Mouse (Mus musculus): ENCODE results near the gene Mov10. TPM values are rescaled to one million over a fixed set of nuclear protein-coding genes. Genes with fewer than 3 reads are reported as not detected.
"Not testable (repeated sequence)": the region's sequence is repeated elsewhere in the genome, so short reads cannot be mapped to it uniquely, and the experiment has no call there.

Gene Mov10
- total RNA-seq (2021) = 27.2 and 33.0 TPM in 2 replicates
- long read RNA-seq, partial matches to known transcripts = 14 of 17 reads
- long read RNA-seq, other reads (novel, unspliced or antisense) = 0 of 17 reads

DNA sequence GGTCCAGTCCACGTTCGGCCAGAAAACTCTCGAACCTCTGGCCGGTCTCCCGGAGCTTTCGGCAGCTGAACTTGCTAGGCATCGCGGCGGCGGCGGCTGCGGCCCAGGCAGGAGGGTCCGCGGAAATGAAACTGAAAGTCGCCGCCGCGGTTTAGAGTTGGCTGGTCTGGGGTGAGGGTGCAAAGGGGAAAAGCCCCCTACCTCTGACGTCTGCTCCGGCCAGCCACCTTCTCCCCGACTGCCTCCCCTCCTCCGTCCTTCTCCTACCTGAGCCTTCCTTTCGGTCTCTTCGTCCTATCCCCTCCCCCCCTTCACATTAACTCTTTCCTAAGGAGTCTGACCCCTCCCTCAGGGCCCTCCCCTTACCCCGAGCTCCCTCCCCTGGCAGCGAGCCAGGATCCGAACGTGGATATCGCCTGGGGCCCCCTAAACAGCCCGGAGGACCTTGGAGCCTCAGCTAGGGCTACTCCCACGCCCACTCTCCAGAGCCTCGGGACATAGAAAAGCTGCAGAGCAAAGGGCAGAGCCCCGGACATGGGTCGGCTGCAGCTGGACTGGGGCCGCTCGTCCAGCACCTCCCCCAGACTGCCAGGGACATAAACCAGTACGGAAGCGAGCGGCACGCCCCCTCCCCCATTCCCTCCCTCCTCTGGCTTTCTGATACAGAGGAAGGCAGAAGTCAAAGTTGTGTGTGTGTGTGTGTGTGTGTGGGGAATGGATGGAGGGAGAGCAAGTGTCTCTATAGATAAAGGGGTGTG is at the start of gene Mov10:
TSS of gene Mov10 (minus strand) at position 573 of the 758 bp plus-strand sequence.
- DNase-seq = peak; percentile 65

DNA sequence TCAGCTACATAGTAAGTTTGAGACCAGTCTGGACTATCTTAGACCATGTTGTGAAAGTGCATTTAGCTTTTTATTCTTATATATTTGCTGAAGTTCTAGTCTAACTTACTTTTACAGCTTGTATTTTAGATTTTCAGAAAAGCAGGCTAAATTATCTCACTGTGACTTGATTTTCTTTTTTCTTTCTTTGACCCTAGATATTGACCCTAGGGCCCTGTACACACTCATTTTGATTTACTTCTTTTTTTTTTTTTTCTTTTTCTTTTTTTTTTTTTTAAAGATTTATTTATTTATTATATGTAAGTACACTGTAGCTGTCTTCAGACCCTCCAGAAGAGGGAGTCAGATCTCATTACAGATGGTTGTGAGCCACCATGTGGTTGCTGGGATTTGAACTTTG is 48.3 kb upstream of the Mov10 start:
- not testable (repeated sequence) for DNase-seq

DNA sequence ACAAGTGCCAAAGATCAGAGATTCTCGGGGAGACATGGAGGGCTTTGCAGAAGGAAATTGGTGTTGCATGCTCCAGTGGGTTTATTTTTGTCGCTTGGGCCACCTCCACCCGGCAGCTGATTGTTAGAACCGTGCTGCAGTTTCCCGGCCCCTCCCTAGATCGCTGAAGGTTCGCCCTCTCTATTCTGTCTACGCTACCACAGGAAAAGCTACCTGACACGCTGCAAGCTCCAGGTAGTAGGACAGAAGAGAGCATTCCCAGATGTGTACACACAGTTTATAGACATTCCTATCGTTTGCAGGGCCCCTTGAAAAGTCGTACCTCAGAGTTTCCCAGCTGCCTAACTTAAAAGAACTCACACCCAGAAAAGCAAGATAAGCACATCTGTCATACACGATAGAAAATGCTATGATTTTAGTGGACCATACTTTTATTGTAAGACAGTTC is 47.0 kb upstream of the Mov10 start:
- no peak for DNase-seq

DNA sequence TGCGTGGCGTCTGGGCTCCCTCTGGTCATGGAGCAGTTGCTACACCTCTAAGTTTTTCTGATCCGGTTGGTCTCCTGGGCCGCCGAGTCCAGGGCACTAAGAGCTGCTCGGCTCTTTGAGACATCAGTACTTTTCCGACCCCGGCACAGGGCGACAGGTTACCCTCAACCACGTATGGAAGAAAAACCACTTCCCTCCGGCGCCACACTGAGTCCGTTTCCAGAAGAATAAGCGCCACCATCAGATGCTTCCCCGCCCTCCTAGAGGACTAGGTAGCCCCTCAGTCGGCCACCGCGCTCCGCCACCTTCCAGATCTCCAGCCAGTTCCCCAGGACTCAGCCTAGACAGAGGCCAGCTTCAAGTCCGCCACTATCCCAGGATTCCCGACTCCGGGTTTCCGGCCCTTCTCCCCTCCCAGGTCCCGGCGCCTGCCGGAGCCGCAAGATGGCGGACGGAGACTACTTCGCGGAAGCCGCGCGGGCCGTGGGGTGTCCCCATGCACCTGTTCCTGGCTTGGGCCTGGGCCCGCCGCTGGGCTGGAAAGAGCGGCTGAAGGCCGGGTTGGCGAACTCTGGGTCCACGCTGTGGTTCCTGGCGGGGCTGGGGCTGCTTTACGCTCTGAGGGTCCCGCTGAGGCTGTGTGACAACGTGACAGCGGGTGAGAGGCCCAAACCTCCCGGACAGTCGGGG is 46.4 kb upstream of the Mov10 start:
- DNase-seq = peak; percentile 90

DNA sequence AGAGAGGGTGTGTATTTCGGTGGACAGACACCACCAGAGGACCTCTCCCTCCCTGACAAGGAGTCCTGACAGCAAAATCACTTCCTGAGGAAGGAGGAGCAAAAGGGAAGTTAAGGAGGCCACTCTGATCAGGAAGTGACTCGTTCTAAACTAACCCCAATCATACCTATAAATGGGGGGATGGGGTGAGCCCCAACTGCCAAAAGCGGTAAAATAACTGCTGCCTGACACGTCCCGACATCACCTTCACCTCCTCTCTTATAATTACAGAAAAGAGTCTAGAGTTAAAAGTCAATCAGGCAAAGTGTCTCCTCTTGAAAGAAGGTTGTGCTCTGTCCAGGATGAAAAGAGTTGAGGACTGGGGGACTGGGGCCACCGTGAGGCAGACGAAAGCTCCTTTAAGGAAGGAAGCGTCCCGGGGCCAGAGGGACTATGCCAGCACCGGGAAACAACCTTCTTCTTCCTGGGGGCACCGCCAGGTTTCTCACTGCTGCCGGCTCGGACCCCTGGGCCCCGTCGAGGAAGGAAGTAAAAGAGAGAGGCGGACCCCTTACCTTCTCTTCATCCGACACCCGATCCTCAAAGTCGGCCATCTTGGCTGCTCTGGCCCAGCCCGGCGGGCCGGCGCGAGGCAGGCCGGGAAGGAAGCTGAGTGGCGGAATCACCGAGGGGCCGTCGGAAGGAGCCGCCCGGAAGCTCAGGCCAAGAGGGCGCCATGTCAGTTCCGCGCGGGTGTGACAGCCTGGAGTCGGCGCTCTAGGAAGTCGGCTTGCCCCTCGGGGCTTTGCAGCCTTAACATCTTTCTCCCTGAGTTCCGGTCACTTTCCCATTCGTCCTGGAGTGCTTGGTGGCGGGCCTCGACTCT is 45.7 kb upstream of the Mov10 start, which contains the start of the genes St7l and Capza1:
TSS of gene St7l (plus strand) at position 220 of the 865 bp plus-strand sequence.
TSS of gene Capza1 (minus strand) at position 720 of the 865 bp plus-strand sequence.
- peak; percentile 90 for DNase-seq

DNA sequence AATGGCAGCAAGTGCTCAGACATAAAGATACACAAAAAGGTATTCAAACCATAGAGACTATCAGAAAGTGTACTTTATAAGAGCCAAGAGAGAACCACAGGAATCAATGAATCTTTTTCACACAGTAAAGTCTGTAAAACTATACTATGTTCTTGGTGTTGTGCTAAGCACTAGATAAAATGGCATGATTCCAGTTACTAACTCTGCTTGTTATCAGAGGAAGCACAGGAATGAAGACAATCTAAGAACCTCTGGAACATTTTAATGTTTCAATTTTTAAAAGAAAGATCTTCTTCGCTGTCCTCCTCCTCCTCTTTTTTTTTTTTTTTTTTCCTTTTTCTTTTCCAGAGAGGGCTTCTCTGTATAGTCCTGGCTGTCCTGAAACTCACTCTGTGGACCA is 40.2 kb upstream of the Mov10 start:
- no peak for DNase-seq

DNA sequence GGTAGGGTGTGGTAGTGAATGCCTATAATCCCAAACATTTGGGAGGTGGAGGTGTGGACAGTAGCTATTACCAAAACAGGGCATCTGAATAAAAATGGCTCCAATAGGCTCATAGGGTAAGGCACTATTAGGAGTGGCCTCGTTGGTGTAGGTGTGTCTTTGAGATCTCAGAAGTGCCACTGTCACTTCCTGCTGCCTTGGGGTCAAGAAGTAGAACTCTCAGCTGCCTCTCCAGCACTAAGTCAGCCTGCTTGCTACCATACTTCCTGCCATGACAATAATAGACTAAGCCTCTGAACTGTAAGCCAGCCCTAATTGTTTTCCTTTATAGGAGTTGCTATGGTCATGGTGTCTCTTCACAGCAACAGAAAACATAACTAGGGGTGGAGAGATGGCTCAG is 37.7 kb upstream of the Mov10 start:
- no peak for DNase-seq

DNA sequence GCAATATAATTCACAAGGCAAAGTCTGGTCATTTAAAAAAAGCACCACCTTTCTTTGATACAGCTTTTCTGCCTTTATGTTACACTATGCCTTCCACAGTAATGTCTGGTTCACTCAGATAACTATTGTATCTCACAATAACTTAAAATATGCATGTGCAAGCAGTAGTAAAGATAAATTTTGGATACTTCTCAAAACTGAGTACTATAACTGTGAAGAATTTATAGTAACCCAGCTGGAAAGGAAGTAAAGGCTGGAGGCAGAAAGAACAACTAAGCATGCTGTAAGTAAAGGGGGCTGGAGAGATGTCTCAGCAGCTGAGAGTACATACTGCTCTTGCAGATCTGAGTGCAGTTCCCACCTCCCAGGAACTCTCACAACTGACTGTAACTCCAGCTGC is 36.5 kb upstream of the Mov10 start:
- DNase-seq = no peak

DNA sequence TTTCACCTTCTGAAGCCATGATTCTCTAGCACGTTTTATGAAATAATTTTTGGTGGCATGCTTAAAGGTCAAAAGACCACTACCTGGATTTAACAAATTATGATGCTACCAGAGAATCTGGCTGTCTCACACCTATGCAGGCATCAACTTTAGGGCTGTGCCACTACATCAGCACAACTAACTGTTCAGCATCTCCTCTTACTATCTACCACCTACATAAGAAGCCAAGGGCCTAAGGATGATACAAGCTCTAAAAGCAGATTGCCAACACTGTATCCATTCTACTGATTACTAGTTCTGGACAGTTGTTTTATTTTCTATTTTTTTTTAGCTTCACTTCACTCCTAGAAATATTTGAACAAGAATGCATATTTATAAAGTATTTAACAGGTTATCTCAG is 36.1 kb upstream of the Mov10 start:
- DNase-seq = no peak

DNA sequence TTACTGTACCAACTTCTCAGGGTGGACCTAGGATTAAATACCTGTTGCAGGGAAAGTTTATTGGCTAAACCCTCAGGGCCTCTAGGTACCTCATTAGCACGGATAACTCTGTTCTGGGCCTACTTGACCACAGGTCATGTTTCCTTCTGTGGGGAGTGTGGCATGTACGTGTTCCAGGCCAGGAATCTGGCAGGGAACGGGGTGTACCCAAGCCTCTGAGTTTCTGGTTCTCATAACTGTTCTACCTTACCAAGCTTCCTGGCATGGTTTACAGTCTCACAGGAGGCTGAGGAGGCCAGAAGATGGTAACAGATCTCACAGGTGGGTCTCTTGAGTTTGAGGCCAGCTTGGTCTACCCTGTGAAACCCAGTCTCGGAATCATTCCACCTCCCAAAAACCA is 28.2 kb upstream of the Mov10 start:
- no peak for DNase-seq

DNA sequence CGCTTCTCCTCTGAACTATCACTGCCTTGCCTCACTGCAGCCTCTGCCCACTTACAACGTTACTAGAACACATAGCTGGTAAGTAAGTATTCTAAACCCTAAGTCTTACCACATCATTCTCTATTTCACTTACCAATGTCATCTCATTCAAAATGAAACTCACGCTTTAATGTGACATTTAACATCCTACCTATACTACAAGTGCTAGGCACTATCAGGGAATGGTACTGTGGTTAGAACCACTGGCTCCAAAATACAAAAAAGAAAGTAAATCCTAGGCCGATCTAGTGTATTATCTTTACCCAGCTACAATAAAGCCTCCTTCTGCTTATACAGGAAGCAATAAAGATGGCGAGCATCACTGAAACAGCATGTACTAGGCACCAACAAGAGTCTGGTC is 22.7 kb upstream of the Mov10 start:
- no peak for DNase-seq

DNA sequence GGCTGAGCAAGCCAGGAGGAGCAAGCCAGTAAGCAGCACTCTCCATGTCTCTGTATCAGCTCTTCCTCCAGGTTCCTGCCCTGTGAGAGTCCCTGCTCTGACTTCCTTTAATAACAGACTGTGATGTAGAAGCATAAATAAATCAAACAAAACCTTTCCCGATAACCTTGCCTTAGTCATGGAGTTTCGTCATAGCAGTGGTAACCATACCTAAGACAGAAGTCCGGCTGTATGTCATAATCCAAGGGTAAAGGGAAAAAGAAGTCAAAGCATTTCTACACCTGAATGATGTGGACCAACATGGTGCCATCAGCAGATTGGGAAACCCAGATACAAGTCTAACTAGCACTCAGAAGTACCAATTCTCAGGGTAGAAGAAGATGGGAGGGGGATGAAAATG is 17.4 kb upstream of the Mov10 start:
- no peak for DNase-seq

DNA sequence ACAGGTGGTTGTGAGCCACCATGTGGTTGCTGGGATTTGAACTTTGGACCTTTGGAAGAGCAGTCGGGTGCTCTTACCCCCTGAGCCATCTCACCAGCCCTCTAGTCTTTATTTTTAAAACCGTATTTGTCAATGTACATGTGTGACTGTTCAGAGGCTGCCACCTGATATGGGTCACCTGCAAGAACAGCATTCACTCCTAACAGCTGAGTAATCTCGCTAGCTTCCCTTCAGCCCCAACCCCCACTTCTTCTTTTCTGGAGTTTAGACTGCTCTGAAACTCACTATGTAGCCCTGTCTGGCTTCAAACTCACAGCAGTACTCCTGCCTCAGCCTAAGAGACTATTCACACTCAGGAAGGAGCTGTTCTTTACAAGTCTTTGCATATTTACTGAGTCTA is 4.0 kb upstream of the Mov10 start:
- no peak for DNase-seq

DNA sequence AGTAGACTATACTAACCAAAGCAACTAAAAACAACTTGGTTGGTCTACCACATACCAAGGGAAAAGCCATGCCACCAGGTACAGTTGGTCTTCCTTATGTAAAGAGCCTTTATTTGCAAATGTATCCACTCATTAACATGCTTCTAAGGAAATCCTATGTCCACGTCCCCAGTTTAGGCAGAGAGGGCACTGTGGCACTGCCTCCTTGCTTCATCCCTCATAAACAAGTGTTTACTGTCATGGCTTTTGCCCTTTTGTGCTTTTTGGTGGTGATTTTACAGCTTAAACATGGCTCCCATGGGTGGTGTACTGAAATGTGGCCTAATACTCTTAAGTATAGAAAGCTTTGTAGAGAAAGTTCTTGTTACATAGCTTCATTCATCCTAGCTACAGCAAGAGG is 2.1 kb upstream of the Mov10 start:
- DNase-seq = no peak

DNA sequence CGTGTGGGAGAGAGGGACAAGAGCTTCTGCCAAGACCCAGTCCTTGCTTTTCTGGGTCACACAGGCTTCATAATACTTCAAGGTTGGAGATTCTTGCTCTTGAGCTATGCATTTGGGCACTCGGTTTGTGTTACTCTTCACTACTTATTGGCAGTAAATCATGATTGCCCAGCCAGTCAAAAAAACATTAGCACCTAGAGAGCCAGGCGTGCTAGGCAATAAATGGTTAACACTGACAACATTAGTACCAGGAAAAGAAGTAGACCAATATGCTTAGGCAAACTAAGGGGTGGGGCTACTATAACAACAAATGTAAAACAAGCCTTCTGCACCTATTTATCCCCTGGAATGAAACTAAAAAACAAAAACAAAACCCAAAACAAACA is 379 bp upstream of the Mov10 start:
- no peak for DNase-seq

DNA sequence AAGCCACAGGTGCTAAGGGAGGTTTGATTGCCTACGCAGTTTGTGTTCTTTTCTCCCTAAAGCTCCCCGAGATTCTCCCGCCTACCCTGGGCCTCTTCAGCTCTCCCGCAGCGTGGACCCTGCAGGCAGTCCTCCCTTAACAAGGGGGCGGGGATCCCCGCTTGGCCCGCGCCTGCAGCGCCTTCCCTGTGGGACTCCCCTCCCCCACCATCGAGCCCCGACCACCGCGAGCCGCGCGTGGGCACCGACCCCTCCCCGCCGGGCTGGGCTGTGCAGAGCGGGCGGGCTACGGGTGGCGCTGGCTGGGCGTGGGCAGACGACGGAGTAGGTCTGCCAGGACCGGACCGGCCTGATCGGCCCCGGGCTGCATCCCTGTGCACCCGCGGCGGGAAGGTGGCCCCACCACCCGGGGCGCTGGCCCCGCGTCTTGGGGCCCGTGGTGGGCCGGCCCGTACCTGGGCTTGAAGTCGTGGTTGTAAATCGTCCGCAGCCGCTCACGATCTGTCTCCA is 827 bp downstream of the Mov10 start:
- DNase-seq = peak; percentile 65

DNA sequence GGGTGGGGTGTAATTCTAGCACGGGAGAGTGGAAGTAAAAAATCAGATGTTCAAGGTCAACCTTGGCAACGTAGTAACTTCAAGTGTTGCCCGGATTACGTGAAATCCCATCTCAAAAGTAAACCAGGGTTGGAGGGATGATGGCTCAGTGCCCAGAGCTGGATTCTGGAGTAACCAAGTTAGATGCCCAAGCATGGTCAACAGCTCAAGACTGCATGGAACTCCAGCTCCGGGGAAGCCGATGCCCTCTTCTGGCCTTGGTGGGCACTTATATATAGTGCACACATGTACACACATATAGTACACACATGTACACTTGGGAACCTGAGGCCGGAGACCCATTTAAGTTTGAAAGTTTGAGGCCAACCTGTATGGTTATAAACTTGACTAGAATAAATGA is 2.2 kb downstream of the Mov10 start:
- no peak for DNase-seq

DNA sequence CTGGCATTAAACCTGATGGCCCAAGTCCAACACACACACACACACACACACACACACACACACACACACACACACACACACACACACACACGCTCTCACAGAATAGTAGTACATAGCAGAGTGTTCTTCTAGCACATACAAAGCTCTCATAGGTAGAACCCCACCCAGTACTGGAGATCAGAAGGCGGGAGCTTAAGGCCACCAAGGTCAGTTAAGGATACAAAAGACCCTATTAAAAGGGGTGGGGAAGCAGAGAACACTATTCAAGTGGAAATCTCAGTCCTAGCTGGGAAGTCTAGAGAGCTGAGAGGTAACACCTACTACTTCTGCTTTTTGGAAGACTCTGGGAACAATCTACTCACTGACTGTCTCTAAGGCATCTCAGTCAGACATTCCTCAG is 3.0 kb downstream of the Mov10 start:
- DNase-seq = no peak

DNA sequence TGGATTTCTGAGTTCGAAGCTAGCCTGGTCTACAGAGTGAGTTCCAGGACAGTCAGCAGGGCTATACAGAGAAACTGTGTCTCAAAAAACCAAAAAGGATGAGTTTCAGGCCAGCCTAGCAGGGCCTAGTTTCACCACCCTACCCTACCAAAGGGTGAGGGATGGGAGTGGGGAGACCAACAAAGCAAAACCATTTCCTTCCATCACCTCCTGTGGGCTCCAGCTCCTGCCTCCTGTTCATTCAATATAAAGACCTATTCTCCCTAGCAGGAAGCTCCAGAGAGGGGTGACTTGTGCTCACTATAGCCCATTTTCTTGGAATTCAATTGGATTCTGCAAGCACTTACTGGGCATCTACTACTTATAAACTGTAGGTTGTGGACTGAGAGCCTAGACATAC is 3.6 kb downstream of the Mov10 start:
- no peak for DNase-seq

DNA sequence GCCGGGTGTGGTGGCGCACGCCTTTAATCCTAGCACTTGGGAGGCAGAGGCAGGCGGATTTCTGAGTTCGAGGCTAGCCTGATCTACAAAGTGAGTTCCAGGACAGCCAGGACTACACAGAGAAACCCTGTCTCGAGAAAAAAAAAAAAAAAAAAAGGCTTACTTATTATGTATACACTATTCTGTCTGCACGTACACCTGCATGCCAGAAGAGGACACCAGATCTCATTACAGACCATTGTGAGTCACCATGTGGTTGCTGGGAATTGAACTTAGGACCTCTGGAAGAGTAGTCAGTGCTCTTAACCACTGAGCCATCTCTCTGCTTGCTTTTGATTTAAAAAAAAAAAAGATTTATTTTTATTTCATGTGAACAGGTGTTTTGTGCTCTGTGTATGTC is 5.1 kb downstream of the Mov10 start:
- not testable (repeated sequence) for DNase-seq

DNA sequence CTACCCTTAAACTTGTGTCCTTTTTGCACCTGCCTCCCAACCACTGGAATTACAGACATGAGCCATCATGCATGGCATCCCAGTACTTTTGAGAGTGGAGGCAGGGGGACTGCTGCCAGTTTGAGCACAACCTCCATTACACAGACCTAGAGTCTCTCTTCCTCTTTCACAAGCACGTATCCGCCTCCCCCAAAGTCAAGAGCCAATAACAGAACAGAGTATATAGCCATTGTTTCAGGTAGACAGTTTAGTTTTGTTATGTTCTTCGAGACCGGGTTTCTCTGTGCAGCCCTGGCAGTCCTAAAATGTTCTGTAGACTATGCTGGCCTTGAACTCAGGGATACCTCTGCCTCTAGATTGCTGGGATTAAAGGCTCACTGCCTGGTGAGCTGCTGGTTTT is 6.1 kb downstream of the Mov10 start:
- DNase-seq = no peak

DNA sequence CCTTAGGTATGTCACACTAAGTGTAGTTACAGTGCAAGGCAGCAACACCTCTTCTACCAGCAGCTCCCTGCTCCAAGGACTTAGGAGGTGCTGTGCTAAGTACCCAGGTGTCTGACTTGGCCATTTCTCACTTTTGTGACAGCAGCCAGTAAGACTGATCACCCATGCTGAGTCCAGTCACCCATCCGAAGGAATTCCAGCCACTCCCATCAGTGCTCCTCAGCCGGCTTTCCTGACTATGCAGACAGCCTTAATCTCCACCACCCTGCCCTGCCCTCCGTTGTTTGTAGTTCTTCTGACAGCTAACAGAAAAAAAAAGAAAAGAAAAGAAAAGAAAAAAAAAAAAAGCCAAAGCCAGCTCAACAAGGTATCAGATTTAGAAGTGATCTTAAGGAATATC is 6.6 kb downstream of the Mov10 start:
- DNase-seq = no peak

All from adrenal gland, postnatal 25 days (tissue).